Mouse (Mus musculus): ENCODE measurements around the gene Acsbg2.

Gene Acsbg2

DNA sequence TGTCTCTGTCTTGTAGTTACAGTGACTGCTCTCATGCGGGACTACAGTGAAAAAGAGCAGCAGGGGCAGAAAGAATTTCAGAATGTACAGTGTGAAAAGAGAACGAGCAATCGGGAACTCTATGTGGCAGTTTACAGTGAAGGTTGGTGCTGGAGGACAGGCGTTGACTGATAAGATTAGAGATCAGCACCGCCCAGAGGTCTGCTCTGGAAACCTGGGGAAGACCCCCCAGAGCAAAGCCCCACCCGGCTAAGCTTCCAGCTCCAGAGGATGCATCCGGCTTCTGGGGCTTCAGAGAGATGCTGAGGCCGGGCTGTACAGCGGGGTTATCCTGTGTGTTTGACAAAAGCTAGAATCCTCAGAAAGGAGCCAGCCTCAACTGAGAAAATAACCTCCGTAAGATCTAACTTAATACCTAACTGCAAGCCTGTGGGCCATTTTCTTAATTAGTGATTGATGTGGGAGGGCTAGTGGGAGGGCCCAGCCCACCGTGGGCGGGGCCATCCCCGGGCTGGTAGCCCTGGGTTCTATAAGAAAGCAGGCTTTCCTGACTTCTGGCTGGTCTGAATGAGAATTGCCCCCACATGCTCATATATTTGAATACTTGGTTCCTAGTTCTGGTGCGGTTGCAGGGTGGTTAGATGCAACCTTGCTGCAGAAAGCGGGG lies 3.8 kb downstream of the Acsbg2 start:
- no peak for DNase-seq

DNA sequence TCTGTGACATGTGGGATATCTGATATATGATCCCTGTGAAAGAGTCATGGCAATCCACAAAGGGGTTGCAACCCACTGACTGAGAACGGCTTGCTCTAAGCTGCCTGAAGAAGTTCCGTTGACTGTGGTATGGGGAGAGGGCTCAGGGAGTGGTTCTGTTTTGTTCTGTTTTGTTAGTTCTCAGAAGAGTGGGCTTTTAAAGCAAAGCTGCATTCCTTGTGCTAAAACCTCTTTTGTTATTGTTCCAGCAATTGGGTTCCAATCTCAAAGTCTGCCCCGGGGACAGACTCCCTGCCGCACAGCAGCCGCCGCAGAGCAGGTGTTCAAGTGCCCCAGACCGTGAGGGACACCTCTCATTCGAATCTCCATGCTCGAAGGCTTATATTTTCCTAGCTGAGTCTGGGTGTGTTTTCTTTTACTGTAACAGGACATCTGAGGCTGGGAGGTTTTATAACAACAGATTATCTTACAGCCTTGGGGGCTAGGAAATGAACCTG lies 4.7 kb downstream of the Acsbg2 start:
- no peak for DNase-seq

DNA sequence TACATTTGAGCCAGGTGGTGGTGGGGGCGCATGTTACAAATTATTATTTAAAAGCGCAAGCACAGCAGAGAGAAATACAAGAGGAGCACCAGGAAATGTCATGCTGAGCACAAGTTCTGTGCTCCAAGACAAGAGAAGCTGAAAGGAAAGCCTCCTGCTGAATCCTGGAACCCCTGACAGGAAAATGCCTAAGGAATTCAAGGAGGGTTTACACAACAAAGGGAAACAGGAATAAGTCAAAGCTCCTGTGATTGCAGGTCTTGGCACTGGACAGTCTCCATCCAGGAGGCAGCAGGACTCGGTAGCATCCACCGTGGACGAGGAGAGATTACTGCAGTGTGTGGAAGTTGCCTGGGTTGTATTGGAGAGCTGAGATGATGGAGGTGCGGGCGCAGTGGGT lies 8.2 kb downstream of the Acsbg2 start:
- no peak for DNase-seq

DNA sequence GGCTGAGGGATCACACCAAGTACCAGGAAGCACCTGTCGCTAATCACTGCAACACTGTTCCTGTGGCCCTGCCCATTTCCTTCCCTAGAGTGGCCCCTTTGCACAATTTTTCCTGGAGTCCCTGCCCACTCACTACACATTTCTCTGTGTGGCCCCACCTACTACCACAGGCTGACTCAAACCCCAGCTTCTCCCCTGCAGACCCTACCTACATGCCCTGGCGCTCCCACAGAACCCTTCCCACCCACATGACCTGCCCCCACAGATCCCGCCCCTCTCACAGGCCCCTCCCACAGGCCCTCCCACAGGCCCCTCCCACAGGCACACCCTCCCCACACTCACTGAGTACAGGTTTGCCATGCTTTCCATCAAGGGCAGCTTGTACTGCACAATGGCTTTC lies 13.1 kb downstream of the Acsbg2 start:
- DNase-seq: no peak

DNA sequence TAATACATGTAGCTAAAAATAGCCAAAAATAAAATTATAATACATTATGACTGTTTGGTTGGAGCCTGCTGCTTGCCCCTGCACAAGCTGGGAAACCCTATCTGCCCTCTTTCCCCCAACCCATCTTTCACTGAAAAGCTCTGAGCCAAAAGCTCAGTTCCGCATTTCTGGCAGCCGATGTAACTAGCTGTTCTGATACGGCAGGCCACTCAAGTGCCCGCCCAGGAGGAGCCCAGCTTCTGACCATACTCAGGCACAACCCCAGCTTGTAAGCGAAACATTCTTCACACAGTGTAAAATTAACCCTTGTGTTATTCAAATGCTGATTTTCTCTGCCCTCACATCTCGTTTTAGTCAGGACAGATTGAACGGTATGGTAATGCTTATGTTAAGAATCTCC lies 15.3 kb downstream of the Acsbg2 start:
- DNase-seq: no peak

DNA sequence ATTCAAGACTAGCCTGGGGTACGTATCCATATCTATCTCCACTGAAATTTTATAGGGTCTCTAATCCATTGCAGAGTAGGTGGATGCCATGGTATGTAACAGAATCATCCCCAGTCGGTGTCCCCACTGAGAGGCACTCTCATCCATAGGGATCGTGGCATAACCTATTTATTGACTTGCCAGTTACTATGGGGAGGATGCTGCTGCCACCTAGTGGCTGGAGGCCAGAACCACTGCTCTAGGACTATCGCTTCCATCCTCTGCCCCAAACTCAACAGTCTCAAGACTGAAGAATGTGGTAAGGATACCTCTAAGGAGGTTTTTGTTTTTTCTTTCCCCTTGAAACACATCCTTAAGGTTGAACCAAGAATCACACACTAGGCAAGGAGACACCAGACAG lies 16.0 kb downstream of the Acsbg2 start:
- peak; percentile 40 to 77 for DNase-seq

DNA sequence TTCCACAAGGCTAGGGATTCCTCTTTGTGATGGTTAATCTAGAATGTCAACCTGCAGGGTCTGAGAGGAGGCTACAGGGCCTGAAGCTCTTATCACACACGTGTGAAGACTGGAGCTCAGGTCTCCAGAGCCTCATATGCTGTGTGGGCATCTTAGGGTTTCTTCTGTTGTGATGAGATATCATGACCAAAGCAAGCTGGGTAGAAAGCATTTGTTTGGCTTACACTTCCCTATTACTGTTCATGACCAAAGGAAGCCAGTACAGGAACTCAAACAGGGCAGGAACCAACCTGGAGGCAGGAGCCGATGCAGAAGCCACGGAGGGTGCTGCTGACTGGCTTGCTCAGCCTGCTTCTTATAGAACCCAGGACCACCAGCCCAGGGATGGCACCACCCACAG lies 18.8 kb downstream of the Acsbg2 start:
- DNase-seq: no peak

DNA sequence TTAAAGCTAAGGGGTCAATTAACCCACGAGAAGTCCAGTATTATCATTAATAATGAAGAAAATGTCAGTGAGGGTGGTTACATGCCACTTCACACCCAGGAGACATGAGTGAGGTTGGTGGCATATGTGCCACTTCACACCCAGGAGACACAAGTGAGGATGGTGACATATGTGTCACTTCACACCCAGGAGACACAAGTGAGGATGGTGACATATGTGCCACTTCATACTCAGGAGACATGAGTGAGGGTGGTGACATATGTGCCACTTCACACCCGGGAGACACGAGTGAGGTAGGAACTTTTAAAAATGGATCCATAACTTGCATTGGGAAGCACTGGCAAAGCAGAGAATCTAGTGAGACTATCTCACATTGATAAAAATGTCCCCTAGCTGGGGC lies 23.1 kb downstream of the Acsbg2 start:
- no peak for DNase-seq

DNA sequence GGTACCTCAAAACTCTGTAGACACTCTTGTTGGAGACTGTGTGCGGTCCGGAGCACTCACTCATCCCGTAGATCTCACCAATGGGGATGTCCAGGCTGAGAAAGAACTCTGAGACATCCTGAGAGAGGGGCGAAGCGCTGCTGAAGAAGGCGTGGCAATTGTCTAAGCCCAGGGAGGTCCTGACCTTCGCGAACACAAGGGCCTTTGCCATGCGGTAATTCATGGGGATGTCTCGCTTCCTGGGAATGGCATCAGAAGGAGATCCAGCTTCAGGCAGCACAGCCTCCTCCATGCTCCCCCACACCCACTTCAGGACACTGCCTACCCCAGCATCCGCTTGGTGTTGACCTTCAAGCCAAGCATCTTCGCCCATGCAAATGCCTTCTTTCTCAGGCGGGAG lies 24.5 kb downstream of the Acsbg2 start:
- no peak for DNase-seq

DNA sequence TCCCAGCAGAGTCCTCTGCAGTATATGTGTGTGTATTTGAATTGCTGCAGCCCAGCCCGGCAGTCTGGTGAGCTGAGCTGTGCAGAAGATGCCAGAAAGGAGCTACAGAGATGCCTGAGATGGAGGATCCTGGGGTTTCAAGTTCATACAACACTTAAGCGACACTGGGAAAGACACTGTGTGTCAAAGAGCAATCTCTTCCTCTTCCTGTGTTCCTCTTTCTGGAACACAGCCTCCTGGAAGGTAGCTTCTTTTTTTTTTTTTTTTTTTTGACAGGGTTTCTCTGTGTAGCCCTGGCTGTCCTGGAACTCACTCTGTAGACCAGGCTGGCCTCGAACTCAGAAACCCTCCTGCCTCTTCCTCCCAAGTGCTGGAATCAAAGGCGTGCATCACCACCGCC lies 25.5 kb downstream of the Acsbg2 start:
- no peak for DNase-seq

DNA sequence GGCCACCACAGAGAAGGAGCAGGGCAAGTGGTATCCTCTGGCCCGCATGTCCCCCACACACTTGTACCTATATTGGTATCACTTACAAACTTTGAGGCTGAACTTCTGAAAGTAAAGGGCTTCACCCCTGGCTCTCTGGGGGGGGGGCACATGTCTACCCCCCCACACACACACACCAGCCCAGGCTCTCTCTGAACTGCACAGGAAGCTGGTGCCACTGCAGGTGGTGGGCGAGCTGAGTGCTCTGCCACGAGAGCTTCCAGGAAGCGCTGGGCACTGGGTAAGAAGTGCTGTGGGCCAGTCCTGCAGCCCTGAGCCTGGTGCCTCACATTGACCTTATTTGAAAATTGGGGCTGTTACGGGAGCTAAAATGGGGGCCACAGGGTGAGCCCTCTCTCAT lies 30.6 kb downstream of the Acsbg2 start:
- no peak for DNase-seq

DNA sequence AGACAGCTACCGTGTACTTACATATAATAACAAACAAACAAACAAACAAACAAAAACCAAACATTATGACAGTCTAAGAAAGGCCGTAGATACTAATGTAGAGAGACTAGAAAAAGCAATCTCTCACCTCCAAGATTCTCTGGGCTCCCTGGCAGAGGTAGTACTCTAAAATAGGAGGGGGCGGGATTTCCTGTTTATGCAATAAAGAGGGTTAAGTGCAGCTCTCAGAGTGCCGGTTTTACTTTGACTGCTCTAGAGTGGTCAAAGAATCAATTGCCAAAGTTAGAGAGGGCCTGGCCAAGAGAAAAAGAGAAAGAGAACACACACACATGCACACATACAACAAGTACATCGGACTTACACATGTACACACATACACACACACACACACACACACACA lies 32.1 kb downstream of the Acsbg2 start:
- no peak for DNase-seq

DNA sequence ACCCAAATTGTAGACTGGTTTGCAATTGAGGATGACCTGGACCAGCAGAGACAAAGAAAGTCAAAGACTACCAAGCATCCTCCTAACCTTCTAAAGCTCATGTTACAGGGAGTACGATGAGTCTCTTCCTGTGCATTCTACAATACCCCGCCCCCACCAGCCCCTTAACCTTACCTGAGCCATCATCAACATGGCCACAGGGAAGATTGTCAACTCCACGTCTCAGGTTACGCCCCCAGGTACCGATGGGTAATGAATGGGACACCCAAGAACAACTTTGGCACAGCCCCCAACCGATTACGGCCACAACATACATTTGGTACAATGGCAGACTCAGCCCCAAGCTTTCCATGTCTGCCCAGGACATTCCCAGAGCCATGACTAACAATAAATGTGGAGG lies 33.7 kb downstream of the Acsbg2 start:
- DNase-seq: no peak

DNA sequence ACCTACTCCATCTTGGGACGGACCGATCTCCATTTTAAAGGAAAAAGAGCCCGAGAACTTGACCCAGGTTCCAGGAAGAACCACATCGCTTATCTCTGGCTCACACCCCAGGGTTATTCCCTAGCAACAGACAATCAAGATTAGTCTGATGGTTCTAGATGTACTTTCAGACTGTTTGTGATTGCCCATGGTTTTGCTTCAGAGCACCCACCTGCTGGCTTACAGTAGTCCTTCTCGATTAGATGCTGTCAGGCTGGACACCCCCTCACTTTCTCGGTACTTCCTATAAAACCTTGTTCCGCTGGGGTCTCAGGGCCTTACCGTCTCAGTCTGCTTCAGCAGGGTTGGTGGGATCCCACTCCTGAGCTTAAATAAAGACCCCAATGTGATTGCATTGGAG lies 37.9 kb downstream of the Acsbg2 start:
- DNase-seq: no peak

DNA sequence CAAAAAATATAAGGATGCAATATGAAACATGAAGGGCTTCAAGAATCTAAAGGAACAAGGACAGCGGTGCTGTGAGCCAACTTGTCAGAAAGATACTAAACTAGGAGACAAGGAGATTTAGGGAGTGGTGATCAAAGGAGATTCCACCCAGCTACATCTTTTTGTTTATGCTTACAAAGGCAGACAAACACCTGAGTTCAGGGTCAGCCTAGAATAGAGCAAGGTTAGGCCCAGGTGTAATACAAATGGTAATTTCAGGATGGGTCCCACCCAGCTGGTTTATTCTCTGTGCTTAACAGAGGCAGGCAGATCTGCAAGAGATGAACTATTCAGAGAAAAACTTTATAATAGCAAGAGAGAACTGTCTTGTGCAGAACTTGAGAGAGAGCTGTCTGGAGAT lies 40.9 kb downstream of the Acsbg2 start:
- DNase-seq: no peak

DNA sequence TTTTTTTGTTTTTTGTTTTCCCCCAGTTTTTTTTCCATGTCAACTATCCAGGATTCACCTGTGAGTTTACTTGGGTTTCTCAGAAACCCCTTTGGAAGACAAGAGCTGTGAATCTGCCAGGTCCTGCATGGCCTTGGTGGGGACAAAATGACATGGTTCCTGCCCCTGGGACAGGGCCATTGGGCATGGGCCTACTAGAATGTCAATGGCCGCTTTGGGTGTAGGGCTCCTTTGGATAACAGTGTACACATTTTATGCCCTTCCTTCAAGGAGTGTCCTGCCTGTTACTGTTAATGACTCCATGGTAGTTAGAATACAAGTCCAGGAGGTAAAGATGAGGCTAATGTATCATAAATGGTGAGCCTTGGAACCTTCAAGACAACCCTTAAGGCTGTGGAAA lies 41.3 kb downstream of the Acsbg2 start:
- no peak for DNase-seq

DNA sequence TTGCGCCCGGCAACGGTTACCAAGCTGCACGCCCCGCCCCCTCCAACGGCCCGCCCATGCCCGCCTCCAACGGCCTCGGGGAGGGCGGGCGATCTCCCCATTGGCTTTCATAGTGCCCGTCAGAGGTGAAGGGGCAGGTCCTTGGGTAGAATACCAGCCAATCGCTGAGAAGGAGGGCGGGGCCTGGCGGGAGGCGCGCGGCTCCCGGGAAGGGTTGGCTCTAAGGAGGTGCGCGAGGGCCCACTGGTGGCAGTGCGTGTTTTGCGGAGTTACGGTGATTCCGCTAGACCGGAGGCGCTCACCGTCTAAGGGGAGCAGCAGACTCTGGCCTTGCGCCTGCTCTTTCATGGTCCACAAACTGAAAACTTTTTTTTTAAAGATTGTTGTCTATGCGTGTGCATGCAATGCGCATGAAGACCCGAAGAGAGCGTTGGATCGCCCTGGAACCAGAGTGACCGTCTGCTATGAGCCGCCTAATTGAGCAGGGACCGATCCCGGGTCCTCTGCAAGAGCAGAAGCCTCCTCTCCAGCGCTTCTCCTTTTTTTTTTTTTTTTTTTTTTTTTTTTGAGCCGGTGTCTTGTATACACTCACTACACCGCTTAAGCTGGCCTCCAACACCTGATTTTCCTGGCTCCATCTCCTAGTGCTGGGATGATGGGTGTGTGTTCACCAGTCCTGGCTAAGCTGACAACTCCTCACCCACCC lies 43.0 kb downstream of the Acsbg2 start:
- peak; percentile 97 to 99 for DNase-seq

DNA sequence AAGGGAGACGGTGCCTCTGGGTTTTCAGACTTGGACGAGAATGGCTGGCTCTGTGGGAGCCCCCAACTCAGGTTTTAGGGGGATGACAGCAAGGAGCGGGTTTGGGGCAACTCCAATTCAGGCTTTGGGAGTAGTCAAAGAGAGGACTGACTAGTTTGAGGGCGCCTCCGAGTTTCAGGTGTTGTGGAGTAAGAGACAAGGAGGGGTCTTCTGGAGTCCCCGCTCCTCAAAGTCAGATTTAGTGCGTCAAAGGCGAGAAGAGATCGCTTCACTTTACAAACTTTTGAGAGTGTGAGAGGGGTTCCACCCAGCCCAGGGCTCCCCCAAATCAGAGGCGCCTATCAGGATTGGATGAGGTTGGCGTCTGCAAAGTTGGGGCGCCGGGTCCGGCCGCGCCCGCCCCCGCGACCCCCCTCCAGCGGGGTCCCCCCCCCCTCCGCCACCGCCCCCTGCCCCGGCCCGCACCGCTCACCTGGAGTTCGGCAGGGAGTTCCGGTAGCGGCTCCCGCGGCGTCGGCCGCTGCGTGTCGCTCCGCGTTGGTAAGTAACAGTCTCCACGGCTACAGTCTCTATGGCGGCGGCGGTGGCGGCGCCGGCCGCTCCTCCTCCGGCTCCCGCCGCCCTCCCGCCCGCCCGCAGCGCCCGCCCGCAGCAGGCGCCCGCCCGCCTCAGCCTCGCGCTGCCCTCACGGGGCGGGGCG lies 43.7 kb downstream of the Acsbg2 start, which contains the start of gene Rfx2:
Gene Rfx2 (minus strand): TSS at position 603 of the 700 bp plus-strand sequence.
- peak in 1 of 2 experiments; percentile 23 for DNase-seq

DNA sequence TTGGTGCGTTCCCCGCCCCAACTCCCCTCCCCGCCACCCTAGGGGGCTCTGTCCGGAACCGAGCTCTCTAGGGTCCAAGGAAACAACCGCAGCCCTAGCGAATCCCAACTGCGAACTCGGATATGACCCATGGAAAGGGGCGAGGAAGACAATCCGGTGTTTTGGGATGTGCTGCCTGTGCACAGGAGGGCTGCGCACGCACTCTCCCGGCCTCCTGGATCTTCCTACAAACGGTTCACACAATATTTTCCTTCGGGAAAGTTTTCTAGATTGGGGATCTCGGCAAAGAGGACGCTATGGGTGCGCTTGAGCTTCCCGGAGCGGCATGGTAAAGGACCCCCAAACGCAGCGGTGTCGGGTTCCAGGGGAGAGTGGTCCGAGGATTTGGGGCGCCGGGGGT lies 44.5 kb downstream of the Acsbg2 start:
- no peak for DNase-seq

DNA sequence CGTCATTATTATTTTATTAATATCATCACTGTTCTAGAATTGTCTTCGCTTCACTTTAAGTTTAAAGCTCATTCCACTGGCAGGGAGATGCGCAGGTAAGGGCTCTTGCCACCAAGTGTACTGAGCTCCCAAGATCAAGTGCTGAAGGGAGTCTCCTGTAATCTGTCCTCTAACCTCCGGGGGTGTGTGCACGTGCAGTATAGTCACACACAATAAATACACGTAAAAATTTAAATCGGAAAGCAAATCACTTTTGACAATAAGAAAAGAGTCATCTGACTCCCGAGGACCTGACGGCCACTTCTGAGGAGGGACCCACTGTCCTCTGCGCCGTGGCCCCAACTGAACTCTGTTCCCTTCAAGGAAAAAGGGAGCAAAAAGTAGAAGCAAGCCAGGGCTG lies 45.1 kb downstream of the Acsbg2 start:
- DNase-seq: no peak

DNA sequence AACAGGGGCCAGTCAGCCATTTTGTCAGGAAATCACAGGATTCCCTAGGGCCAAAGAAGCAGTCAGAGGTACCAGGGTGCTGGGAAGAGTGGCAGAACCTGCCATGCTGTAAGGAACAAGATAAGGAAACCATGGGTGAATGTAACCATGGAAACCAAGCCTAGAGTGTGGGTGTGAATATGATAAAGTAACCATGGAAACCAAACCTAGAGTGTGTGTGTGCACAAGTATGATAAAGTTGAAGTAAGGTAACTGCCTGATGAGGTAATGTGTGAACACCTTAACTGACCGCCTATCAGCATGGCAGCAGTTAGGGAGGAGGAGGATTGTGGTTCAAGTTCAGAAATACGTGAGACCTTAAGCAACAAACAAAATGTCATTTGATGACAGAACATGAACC lies 47.5 kb downstream of the Acsbg2 start:
- DNase-seq: no peak

DNA sequence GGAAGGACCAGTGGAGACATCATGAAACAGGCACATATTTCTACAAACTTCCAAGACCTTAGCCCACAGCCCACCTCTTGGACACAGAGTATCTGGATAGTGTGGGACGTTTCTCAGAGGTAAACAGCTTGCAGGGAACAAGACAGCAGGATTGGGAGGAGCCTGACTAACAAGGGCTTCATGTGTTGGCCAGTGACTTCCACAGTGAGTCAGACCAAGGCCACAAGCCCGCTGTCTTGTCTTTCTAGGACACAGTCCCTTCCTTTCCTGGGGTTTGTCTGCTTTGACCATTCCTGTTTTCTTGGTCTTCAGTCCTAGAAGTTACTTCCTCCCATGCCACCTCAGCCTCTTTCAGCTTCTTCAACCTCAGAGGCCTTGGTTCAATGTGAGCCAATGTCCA lies 50.9 kb downstream of the Acsbg2 start:
- DNase-seq: no peak

DNA sequence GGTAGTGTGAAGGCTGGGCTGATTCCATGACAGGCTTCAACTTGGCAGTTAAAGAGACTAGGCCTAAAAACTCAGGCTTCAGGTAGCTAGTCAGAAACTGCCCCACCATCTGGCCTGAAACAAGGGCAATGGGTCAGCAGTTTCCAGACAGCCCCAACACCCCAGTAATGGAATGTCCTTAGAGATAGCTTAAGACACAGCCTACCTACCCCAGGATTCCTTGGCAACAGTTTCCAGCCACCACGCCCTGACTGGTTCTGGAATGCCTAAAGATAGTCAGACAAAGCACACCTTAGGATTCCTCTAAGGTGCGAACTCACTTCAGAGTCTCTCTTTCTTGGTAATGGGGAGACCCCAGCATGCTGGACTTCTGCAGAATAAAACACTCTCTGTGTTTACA lies 51.9 kb downstream of the Acsbg2 start:
- DNase-seq: no peak

DNA sequence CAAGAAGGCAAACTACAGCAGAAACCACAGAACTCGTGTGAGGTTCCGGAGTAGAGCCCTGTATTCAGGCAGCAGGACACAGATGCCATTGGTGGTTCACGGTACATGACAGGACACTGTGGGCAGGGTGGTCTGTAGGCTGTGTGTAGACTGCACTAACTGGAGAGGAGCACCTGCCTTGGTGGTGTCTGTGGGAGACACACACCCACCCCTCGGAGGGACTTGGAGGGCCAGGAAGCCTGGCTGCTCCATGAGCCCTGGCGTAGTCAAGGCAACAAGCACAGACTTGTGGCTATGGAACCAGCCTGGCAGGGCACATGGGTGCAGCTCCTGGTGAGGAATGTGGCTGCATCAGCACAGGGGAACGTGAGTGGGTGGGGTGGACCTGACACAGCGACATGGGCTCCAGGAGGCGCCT lies 54.5 kb downstream of the Acsbg2 start:
- DNase-seq: peak; percentile 13 to 39
